Mouse (Mus musculus) kidney, postnatal 14 days (tissue): ENCODE data around the gene Mrpl39.

ENCODE experiments used
- DNase-seq: peaks from one replicate; pipeline ENCODE4 v3.0.0; 2022; ENCODE audit warnings: mixed read lengths

The Mrpl39 gene

GRCm38 (mm10) chr16:84735166-84736105, at the start of gene Mrpl39:
Mrpl39 (minus strand) TSS chr16:84735742.
- DNase-seq: peak; percentile 97

GRCm38 (mm10) chr16:84784966-84785365, 49.4 kb upstream of the Mrpl39 start:
- DNase-seq: no peak

- no peak for DNase-seq
Measured at GRCm38 (mm10) chr16:84783279-84783678, 47.7 kb upstream of the Mrpl39 start.

GRCm38 (mm10) chr16:84779718-84780117, 44.2 kb upstream of the Mrpl39 start:
- no peak for DNase-seq

- DNase-seq: no peak
Measured at GRCm38 (mm10) chr16:84778861-84779630, 43.5 kb upstream of the Mrpl39 start.

GRCm38 (mm10) chr16:84778431-84778830, 42.9 kb upstream of the Mrpl39 start:
- no peak for DNase-seq

- no peak for DNase-seq
Measured at GRCm38 (mm10) chr16:84776089-84776784, 40.7 kb upstream of the Mrpl39 start.

- no peak for DNase-seq
Measured at GRCm38 (mm10) chr16:84775356-84775755, 39.8 kb upstream of the Mrpl39 start.

GRCm38 (mm10) chr16:84774761-84775231, 39.3 kb upstream of the Mrpl39 start:
- peak; percentile 37 for DNase-seq

GRCm38 (mm10) chr16:84774003-84774703, 38.6 kb upstream of the Mrpl39 start, which contains the start of gene Jam2:
Jam2 (plus strand) TSS chr16:84774123.
- DNase-seq: peak; percentile 71

GRCm38 (mm10) chr16:84773268-84773861, 37.8 kb upstream of the Mrpl39 start:
- peak; percentile 10 for DNase-seq

- no peak for DNase-seq
Measured at GRCm38 (mm10) chr16:84772496-84773267, 37.1 kb upstream of the Mrpl39 start.

- no peak for DNase-seq
Measured at GRCm38 (mm10) chr16:84771461-84771860, 35.9 kb upstream of the Mrpl39 start.

GRCm38 (mm10) chr16:84770891-84771290, 35.3 kb upstream of the Mrpl39 start:
- no peak for DNase-seq

- DNase-seq: no peak
Measured at GRCm38 (mm10) chr16:84769619-84770464, 34.3 kb upstream of the Mrpl39 start.

- no peak for DNase-seq
Measured at GRCm38 (mm10) chr16:84769182-84769581, 33.6 kb upstream of the Mrpl39 start.

GRCm38 (mm10) chr16:84767956-84768355, 32.4 kb upstream of the Mrpl39 start:
- no peak for DNase-seq

- DNase-seq: no peak
Measured at GRCm38 (mm10) chr16:84745721-84746306, 10.3 kb upstream of the Mrpl39 start.

GRCm38 (mm10) chr16:84744703-84745490, 9.4 kb upstream of the Mrpl39 start:
- DNase-seq: no peak
